Mouse (Mus musculus): ENCODE results near the gene Mtr. TPM values are rescaled to one million over a fixed set of nuclear protein-coding genes. Genes with fewer than 3 reads are reported as not detected.
A peak's percentile ranks its signal among the peaks of the same experiment; 100 is the strongest.

Mtr gene
- 44.8 and 58.3 TPM in 2 replicates for total RNA-seq (2017)

DNA sequence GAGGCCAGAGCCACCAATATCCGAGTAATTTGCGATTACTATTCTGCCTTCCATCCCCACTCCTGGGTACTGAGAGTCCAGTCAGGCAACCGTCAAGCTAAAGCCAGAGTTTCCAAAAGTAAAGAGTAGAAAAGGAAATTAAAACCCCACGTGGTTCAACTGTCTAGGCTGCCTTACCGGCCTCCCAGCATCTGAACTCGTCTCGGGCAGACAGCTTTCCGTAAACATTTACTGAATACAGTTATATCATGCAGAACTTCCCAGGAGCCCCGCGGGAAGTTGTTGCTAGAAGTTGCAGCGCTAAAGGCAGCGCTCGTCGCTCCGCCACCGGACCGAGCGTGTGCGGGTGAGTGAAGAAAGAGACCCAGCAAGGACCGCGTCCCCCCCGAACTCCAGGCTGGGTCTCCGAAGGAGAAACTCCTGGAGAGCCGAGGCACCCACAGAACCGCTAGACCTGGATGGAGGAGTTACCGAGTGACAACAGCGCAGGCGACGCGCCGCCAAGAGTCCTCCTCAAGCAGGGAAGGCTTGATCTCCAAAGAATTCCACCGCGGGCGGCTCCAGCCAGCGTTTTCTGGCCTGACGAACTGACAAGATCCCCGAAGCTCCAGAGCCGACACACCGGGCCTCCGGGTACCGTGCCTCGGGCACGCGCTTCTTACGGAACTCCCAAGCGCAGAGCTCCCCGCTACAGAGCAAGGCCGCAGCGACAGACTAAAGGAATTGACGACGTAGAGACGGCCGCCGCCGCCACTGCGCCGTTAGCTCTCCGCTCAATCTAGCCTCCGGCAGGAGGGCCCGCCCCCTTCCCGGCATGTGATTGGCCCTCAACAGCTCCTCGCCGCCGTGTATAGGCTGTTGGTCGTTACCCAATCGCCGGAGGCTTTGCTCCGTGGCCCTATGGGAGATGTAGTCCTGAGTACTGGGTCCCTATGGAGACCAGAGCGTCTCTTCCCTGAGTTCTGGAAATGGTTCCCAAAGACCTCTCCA lies at the start of gene Mtr:
Gene Mtr, minus strand, starts transcription at position 723 of the 990 bp plus-strand sequence.
- peak; percentile 95 for ATAC-seq (replicated peaks; ENCODE audit: low read depth, poor library complexity, severe bottlenecking)

DNA sequence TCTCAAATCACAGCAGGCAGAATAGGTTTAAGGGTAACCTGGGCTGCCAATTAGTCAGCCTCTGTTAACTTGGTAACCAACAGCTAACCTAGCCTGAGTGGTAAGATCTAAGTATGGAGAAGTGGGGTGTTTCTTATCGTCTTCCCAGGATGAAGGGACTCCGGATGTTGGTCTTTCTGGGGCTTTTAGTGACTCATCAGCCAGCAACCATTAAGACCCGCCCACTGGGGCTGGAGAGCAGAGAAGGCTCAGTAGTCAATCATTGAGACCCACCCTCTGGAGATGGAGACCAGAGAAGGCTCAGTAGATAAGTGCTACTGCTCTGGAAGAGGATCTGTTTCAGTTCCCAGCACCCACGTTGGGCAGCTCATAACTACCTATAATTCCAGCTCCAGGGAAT lies 49.4 kb upstream of the Mtr start:
- ATAC-seq (replicated peaks; ENCODE audit: low read depth, poor library complexity, severe bottlenecking): no peak

DNA sequence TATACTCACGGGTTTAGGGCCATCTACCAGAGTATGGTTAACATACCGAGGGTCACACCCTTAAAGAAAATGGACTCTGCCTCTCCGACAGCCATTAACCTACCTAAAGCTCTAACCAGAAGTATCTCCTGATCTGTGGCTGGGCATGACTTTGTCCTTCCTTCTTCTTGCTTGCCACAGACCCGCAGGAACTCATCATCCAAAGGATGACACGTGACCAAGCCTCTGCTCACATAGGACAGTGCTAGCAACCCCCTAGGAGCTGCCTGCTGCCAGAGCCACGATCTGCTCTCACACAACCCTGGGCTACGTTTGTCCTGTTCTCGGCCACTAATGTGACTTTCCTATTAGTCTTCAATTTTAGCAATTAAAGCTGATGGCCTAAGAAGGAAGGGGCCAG lies 47.6 kb upstream of the Mtr start:
- ATAC-seq (replicated peaks; ENCODE audit: low read depth, poor library complexity, severe bottlenecking): 0 out of 2 replicates have a peak, but pooled peaks have one; percentile 47

DNA sequence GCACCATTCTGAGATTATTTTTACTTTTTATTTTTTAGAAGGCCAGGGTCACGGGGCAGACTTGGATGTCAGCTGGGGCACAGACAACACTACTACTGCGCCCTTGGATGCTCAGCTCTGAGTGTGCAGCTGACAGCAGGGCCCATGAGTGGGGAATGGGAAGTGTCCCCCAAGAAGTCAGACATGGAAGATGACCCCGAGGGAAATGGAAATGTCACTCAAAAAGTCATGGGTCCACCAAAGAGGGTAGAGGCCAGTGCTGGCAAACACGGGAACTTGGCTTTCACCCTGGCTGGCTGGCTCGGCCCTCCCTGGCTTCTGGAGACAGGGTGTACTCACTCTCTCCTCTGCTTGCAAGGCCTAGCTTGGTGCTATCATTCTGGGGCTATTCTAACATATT lies 47.1 kb upstream of the Mtr start:
- no peak for ATAC-seq (replicated peaks; ENCODE audit: low read depth, poor library complexity, severe bottlenecking)

DNA sequence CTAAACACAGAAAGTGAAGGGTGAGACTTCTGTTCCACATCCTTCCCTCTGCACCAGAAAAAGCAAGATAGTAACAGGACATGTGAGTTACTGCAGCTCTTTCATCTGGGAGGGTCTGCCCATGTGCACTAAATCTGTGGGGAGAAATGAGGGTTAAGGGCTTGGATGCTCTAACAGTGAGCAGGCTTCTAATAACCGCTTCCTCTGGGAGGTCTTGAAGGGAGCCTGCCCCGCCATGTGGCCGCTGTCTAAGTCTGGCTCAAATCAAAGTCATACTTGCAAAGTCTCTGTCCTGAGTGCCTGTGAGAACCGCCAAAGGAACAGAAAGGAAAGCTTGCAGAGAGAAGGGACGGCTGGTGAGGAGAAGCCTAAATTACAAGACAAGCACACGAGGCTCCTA lies 39.9 kb upstream of the Mtr start:
- ATAC-seq (replicated peaks; ENCODE audit: low read depth, poor library complexity, severe bottlenecking): no peak

DNA sequence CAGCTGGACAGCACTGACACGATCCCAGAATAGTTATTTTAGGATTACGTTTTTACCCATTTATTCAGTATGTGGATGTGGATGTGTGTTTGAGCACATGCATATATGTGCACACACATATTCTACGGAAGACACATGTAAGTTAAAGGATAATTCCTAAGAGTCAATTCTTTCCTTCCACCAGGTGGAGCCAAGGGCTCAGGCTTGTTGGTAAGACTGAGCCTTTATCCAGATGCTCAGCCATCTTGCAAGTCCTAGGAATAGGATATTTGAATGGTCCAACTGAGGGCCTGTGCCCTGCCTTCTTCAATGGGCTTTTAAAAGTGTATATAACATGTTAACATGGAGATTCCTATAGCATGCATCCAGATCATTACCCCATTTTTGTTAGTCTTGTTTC lies 38.8 kb upstream of the Mtr start:
- peak; percentile 81 for ATAC-seq (replicated peaks; ENCODE audit: low read depth, poor library complexity, severe bottlenecking)

DNA sequence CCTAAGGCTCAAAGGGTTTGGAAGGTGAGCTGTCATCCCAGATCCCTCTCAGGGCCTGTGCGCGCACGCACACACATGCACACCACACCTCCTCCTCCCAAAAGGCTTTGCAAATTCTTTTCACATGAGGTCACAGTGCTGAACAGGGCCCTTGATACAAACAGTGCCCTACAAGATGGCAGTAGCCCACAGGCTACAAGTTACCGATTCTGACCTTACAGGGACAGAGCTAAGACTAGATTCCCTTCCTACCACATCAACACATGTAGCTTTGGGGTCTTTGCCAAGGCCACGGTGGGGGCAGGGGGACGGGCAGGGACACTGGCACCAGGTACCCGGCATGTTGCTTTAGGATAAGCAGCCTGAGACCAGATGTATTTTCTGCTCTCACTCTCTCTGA lies 35.9 kb upstream of the Mtr start:
- ATAC-seq (replicated peaks; ENCODE audit: low read depth, poor library complexity, severe bottlenecking): no peak

DNA sequence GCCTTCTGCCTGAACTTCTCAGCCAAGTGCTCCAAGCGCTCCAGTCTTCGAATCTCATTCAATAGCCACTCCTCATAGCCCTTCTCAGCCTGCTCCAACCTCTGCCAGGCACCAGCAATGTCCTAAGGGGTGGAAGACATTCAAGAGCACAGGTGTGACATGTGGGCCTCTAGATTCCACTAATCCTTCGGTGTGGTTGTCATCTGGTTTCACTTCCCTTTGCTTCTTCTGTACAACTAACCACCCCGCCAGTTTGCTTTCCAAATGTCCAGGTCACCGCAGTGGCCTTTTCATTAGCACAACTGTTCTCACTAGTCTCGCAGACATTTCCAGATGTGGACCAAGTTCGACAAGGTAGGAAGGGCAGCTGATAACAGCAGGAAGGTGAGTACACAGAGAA lies 32.8 kb upstream of the Mtr start:
- ATAC-seq (replicated peaks; ENCODE audit: low read depth, poor library complexity, severe bottlenecking): no peak

DNA sequence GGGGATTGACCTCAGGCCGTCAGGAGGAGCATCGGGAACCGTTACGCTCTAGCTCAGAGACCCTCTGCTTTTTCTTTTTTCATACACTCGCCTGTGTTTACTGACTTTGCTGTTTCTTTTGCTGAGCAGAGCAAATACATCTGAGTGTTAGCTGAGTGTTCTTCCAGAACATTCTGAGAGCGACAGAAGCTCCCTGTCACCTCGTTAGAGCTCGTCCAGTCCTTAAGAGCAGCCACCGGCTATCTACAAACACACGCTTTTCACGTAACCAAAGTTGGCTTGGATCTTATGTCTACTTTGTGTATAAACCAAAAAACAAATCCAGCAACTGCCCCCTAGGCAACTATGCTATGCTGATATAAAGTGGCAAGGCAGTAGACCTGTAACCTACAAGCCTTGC lies 26.6 kb upstream of the Mtr start:
- no peak for ATAC-seq (replicated peaks; ENCODE audit: low read depth, poor library complexity, severe bottlenecking)

DNA sequence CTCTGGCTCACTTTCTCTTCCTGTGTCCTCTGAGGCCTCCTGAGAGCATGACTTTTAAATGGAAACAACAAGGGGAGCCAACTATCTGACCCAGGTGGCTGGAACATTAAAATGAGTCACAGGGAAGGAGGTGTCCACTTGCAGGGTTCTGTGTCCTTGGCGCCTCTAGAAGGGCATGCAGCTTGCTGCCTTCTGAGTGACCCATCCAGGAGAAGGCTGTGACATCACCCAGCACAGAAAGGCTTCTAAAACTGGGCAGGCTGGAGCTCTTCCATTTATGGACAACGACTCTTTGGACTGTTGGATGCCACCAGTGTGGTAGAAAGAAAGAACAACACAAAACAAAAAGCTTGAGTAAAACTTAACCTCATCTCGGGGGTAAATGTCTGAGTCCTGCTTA lies 25.9 kb upstream of the Mtr start:
- ATAC-seq (replicated peaks; ENCODE audit: low read depth, poor library complexity, severe bottlenecking): no peak

DNA sequence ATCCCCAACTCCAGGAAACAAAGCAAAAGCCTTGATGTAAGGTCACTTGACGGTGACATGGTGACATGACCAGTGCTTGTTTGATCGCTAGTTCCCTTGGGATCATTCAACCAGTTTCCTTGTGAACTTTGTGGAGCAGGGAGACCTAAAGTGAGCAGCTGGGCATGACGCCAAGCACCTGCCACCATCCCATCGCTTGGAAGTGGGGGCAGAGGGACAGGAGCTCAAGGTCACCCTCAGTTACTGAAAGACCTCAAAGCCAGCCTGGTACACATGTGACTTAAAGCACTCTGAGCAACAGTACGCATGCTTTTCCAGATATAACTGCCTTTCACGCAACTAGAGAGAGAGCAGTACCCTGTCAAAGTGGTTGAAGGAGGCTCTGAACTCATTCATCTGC lies 16.8 kb upstream of the Mtr start:
- no peak for ATAC-seq (replicated peaks; ENCODE audit: low read depth, poor library complexity, severe bottlenecking)

DNA sequence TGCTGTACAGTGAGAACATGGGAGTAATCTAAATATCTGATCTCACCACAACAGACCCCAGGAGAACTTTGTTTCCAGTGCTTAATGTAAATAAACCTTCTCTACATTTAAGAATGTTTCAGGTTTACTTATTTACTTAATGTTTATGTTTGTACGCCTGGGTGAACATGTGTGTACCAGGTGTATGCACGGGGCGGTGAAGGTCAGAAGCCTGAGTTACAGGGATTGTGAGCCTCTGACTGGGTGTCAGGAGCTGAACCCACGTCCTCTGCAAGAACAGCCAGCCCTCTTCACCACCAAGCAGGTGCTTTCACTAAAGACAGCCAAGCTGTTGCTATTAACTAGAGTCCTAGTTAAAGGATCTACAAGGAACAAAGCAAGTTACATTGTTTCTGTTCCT lies 16.3 kb upstream of the Mtr start:
- no peak for ATAC-seq (replicated peaks; ENCODE audit: low read depth, poor library complexity, severe bottlenecking)

DNA sequence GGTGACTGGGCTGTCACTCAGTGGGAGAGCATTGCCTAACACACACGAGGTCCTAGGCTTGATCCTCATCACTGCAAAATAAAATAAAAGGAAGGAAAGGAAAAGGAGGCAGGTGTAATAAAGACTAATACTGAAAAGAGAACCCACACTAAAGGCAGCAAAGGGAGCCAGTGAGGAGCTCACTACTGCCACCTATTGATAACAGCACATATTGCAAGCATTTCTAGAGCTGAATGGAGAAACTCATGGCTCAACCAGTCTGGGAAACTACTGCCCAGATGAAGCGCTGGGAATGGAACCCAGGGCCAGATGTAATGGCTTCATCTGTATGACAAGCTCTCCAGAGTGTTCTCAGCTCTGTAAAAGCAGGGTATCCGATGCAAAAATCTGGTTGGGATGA lies 15.0 kb upstream of the Mtr start:
- peak; percentile 89 for ATAC-seq (replicated peaks; ENCODE audit: low read depth, poor library complexity, severe bottlenecking)

DNA sequence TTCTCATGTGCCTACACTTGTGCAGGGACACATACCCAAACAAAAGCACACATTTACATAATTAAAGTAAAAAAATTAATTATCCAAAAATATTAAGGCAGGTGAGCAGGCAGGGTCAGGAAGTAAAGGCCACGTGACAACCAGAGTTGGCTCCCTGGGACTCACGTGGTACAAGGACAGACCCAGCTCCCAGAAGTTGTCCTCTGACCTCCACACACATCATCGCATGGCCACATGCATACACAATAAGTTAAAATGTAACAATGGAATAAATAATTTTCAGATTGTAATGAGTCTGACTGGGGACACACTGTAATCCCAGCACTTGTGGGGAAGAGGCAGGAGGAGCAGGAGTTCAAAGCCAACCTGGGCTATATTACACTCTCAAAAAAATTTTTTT lies 10.1 kb upstream of the Mtr start:
- ATAC-seq (replicated peaks; ENCODE audit: low read depth, poor library complexity, severe bottlenecking): no peak

DNA sequence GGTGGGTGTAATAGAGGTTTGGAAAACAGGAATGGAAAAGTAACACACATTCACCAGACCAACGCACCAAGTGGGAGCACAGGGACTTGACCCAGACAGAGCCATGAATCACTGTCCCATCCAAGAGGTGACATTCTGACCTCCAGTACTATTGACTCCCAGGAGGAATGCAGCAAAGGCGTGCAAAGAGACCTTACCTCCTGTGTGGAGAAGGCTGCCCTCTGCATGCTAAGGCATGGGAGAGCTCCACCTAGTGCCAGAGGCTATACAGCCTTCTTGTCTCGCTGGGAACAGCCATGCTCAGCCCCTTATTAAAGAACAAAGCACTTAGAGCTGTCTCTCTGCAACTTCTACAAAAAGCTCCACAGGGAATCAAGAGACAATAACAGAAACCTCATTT lies 9.2 kb upstream of the Mtr start:
- no peak; the same call in 1 of the 2 replicates for ATAC-seq (replicated peaks; ENCODE audit: low read depth, poor library complexity, severe bottlenecking)

DNA sequence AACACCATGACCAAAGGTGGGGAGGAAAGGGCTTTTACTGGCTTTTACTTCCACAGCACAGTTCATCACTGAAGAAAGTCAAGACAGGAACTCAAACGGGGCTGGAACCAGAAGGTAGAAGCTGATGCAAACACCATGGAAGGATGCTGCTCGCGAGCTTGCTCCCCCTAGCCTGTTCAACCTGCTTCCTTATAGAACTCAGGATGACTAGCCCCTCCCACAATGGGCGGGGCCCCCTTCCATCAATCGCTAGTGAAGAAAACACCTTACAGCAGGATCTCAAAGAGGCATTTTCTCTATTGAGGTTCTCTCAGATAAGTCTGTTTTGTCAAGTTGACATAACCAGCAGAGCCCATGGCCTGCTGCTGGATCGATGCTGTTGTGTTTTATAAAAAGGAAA lies 6.1 kb upstream of the Mtr start:
- ATAC-seq (replicated peaks; ENCODE audit: low read depth, poor library complexity, severe bottlenecking): no peak

DNA sequence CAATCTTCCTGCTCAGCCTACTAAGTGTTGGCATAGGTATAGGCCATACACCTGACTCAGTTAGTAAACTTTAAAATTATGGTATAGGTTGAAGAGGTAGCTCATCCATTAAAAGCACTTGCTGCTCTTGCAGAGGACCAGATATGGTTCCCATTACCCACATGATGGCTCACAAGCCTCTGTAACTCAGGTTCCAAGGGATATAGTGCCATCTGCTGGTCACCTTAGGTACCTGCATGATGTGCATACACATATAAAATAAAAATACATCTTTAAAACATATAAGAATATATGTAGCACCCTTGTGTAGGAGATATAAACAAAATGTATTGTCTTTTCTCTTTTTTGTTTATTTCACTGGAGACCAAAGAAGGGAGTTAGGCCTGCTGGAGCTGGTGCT lies 3.6 kb upstream of the Mtr start:
- ATAC-seq (replicated peaks; ENCODE audit: low read depth, poor library complexity, severe bottlenecking): no peak

DNA sequence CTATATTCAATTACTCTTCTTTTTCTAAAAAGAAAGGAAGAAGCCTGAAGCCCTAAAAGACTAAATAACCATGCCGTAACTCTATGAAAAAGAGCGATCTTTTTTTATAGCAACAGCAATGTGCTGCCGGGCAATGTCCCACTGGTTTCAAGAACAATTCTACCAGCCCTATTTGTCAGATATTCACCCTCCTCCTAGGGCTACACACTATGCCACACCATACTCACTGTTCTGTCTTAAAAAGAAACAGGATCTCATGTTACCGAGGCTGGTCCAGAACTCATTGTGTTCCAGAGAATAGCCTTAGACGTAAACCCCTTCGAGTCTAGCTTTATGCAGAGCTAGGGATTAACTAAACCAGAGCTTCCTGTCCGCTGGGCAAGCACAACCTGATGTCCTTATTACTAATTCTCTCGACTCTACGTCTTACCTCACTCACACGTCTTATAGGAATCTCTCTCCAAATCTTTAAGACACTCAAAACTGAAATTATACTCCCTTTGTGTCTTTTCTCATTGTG lies 982 bp downstream of the Mtr start:
- no peak; the same call in 1 of the 2 replicates for ATAC-seq (replicated peaks; ENCODE audit: low read depth, poor library complexity, severe bottlenecking)

DNA sequence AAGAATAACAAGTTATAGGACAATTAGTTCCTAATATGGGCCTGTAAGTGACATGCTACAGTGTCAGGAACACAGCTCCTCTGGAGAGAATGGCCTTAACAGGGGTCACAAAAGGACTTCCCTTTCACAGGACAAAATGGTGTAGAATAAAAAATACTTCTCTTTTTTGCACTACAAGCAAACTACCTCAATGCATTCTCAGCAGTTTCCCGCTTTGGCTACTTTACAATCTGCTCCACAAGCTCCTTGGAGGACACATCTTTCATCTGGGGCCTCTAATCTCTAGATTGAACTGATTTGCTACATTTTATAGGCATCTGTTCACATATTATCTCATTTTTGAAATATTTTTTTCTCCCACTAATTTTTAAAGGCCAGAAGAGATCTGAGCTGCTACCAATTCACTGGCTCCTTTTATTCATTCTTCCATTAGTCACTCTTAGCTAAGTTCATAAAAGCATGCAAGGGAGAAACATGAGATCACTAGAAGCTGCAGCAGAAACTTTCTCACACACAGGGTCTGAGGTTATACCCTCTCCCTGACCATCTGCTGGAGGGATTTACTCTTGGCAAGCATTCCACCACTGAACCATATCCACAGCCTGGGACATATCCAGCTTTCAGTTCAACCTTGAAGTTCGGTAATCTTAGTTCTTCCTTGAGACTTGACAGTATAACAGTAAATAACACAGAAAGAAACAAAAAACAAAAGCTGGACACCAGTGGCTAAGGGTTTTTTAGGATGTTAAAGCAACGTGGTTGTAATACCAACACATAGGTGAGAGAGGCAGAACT lies 1.8 kb downstream of the Mtr start:
- ATAC-seq (replicated peaks; ENCODE audit: low read depth, poor library complexity, severe bottlenecking): peak; percentile 30

DNA sequence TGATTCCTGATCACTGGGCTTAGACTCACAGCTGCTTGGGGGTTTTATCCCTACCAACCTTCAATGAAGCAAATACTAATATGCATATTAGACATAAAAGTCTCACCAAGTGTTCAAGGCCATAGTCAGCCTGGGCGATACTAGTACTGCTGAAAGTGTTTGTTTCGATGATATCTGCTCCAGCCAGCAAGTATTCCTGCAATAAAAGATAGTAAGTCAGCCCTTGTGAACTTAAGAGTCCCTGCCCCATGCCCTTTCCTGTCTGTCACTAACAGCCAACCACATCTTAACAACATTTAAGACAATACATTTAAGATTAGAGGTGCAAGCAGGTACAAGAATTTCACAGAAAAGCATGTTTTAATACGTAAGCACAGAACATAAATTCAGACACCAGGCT lies 7.4 kb downstream of the Mtr start:
- no peak; the same call in 1 of the 2 replicates for ATAC-seq (replicated peaks; ENCODE audit: low read depth, poor library complexity, severe bottlenecking)

Data from common myeloid progenitor, adult 5-6 weeks (primary cell).